Mouse (Mus musculus): ENCODE data around the gene Zfp277.

DNA sequence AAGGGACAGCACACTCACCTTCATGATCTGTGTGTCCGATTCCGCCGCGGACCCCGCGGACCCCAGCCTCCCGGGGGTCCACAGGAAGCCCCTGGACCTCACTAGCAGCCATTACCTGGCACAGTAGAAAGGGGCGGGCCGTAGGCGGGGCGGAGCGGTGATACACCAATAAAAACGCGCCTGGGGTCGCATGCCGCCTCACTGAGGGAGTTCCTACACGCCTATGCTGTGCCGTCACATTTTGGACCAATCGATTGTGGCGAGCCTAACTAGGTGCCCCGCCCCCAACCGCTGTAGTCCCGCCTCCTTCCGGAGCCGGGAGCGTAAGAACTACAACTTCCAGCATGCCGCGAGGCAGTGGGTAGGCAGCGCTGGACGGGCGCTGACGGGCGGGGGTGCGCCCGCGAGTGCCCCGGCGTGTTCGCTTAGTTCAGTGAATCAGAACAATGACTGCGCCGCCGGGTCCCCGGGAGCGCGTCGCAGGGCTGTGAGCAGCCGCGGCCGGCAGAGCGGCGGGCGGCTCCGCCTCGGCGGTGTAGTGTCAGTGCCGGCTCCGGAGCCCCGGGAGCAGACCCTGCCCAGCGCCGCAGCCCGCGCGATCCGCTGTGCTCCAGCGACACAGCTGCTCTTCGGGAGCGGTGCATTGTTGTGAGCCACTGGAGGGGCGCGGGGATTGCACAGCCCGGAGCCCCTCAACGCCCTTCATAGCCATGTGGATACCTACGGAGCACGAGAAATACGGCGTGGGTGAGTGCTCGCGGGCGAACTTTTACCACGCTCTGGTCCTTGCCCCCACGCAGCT is at the start of gene Zfp277, which contains the start of gene Dock4:
- TF ChIP-seq CTCF (IDR thresholded peaks at IDR 0.05; ENCODE audit: low read depth, low read length) (no peak), EP300 (IDR thresholded peaks at IDR 0.05; ENCODE audit: insufficient read depth, low read depth, low read length) (no peak), POLR2A (IDR thresholded peaks at IDR 0.05; ENCODE audit: insufficient read depth, low read length) (peak; percentile 30)
